Mouse (Mus musculus) thymus, postnatal 14 days (tissue): ENCODE measurements around the gene Hectd1.

Source experiments
- DNase-seq: peaks from one replicate; pipeline ENCODE4 v3.0.0; 2021

The Hectd1 gene

GRCm38 (mm10) chr12:51829290-51830076 lies at the start of gene Hectd1:
Gene Hectd1 (minus strand): TSS chr12:51829536.
- peak; percentile 90 for DNase-seq

GRCm38 (mm10) chr12:51871446-51872144 lies 42.3 kb upstream of the Hectd1 start:
- DNase-seq, result peak; percentile 29

GRCm38 (mm10) chr12:51869511-51869910 lies 40.2 kb upstream of the Hectd1 start:
- DNase-seq, result no peak

- no peak for DNase-seq
Observed at GRCm38 (mm10) chr12:51867076-51867475, 37.7 kb upstream of the Hectd1 start.

GRCm38 (mm10) chr12:51866226-51866910 lies 37.0 kb upstream of the Hectd1 start:
- DNase-seq, result peak; percentile 43

- peak; percentile 18 for DNase-seq
Observed at GRCm38 (mm10) chr12:51865790-51866179, 36.4 kb upstream of the Hectd1 start.

GRCm38 (mm10) chr12:51865061-51865789 lies 35.9 kb upstream of the Hectd1 start:
- no peak for DNase-seq

- peak; percentile 22 for DNase-seq
Observed at GRCm38 (mm10) chr12:51863116-51864002, 34.0 kb upstream of the Hectd1 start.

GRCm38 (mm10) chr12:51858134-51859028 lies 29.0 kb upstream of the Hectd1 start:
- no peak for DNase-seq

GRCm38 (mm10) chr12:51856768-51857295 lies 27.5 kb upstream of the Hectd1 start:
- DNase-seq, result no peak

GRCm38 (mm10) chr12:51855872-51856271 lies 26.5 kb upstream of the Hectd1 start:
- no peak for DNase-seq

GRCm38 (mm10) chr12:51855453-51855852 lies 26.1 kb upstream of the Hectd1 start:
- no peak for DNase-seq

- DNase-seq, result no peak
Observed at GRCm38 (mm10) chr12:51851617-51852016, 22.3 kb upstream of the Hectd1 start.

GRCm38 (mm10) chr12:51851155-51851554 lies 21.8 kb upstream of the Hectd1 start:
- DNase-seq, result no peak

- DNase-seq, result no peak
Observed at GRCm38 (mm10) chr12:51850339-51850738, 21.0 kb upstream of the Hectd1 start.

GRCm38 (mm10) chr12:51849902-51850301 lies 20.6 kb upstream of the Hectd1 start:
- no peak for DNase-seq

GRCm38 (mm10) chr12:51847953-51848680 lies 18.8 kb upstream of the Hectd1 start:
- no peak for DNase-seq

GRCm38 (mm10) chr12:51845261-51845660 lies 15.9 kb upstream of the Hectd1 start:
- DNase-seq, result no peak

- peak; percentile 91 for DNase-seq
Observed at GRCm38 (mm10) chr12:51844771-51845256, 15.5 kb upstream of the Hectd1 start.
